Mouse (Mus musculus): Measurements from ENCODE around the gene Mpo.

Gene Mpo

GRCm38 (mm10) chr11:87758161-87758911 lies 35.0 kb upstream of the Mpo start:
- no peak for DNase-seq (ENCODE audit: low spot score)

DNA sequence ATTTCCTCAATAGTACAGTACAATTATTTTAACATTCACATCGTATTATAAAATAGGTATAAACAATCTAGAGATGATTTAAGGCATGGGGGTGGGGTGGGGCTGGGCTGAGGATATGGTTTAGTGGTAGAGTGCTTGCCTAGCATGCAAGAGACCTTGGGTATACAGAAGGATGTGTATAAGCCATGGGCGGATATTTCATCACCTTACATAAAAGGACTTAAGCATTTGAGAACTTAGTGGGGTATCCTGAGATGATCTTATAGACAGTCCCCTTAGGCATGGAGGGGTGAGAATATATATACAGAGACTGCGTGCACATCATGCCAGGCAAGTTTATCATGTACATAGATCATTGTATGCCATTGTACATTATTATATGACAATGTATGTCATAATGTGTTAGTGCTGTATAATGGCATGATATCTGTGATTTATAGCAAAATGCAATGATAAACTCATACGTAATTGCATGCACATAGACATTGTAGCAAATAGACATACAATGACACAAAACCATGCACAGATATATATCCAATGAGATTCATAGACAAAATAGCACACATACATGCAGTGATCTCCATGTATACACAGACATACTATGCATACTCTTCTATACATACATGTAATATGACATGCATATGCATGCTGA lies 34.3 kb upstream of the Mpo start:
- no peak for DNase-seq (ENCODE audit: low spot score)

DNA sequence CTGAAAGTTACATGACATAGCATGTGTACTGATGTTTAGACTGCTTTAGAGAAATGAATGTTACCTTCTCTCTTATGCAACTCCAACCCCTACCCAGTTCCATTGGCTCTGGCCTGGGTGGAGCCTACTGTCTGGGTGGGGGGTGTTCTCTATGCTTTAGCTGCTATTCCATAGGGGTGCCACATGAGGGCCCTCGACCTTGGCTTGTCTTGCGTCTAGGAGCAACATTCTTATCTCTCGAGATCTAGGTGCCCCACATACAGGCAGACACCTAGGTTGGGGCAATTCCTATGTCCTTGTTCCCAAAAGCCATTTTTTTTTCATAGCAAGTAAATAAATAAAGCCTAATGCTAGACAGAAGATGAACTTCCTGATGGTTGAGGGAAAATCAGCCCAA lies 33.8 kb upstream of the Mpo start:
- DNase-seq (ENCODE audit: low spot score), result no peak

DNA sequence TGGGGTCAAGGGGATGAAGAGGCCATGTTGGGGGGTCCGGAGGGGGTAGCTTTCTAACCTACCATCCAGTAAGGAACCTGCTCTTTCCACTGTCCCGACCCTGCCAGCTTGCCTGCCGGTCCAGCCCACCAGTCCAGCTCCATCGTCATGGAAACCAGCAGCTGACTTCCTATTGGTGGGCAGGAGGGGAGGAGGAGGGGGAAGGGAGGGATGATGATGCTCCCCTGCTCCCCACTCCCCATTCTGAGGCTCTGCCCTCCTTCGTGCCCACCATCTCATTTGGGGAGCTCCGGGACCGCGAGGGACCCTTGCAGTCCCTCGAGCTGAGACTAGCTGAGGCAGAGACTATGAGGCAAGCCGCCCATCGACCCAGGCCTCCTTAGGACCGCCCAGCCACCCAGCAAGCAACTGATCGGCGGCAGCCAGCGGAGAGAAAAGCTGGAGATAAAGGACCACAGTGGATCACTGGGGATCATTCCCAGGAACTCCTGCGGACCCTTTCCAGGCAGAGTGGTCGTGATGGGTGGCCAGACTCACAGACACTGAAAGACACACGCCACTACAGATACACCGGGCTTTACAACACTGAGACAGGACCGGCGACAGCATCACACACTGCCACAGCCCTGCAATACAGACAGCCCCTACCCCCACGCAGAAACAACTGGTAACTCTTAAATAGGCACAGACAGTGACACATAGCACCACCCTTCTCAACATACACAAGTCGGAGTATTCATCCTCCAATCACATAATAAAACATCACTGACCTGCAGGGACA lies 32.9 kb upstream of the Mpo start, which contains the start of gene Tspoap1:
Tspoap1 (plus strand) TSS at position 241 of the 781 bp plus-strand sequence.
- DNase-seq (ENCODE audit: low spot score), result no peak

DNA sequence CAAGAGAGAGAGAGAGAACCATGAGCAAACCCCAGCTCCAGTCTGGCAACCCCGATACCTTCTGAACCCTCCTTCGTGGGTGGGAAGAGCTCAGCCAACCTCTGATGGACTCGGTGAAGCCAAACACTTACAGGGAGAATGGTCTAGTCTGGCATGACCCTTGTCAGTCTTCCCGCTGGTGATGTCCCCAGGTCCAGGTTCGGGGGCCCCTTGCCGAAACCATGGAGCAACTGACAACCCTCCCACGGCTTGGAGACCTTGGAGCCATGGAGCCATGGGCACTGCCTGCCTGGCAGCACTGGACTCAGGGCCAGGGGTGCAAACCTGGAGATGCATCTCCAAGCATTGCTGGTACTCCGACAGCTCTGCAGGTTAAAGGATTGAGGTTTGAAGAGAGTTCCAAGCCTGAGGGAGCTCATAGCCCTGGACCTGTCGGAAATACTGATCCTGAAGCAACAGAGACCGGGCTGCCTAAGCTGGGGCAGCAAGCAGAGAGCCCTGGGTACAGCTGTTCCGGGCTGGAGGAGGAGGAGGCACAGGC lies 32.1 kb upstream of the Mpo start:
- DNase-seq (ENCODE audit: low spot score), result no peak

DNA sequence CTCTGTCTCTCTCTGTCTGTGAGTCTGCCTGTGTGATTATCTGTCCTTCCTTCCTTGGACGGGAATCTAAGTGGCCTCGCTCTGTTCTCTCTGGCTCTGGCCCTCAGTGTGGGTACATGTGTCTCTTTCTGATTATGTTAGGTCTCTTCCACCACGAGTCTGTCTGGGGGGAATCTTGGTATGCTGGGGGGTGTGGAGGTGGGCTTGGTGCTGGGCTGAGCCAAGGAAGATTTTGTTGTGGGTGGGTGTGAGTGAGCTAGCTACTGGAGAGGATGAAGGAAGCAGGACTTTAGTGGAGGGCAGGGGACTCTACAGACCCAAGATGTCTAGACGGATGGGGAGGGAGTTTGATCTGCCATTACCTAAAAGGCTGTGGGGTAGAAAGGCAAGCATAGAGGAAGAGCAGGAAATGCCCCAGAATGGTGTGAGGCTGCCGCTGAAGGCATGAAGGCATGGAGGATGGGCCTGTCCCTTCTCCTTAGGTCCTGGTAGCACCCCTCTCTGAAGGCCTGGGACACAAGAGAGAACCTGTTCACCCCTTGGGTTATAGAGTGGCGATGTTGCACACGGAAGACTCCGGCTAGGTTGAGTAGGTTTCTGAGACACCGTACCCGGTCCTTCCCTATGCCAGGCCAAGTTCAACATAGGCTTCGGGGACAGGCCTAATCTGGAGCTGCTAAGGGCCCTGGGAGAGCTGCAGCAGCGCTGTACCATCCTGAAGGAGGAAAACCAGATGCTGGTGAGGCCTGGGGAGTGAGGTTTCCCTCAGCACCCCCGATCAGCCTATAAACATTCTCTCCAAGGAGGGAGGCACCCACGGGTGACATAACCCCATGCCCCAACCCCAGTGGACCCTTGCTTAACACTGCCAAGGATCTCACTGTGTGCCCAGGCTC lies 31.3 kb upstream of the Mpo start:
- DNase-seq (ENCODE audit: low spot score), result no peak

DNA sequence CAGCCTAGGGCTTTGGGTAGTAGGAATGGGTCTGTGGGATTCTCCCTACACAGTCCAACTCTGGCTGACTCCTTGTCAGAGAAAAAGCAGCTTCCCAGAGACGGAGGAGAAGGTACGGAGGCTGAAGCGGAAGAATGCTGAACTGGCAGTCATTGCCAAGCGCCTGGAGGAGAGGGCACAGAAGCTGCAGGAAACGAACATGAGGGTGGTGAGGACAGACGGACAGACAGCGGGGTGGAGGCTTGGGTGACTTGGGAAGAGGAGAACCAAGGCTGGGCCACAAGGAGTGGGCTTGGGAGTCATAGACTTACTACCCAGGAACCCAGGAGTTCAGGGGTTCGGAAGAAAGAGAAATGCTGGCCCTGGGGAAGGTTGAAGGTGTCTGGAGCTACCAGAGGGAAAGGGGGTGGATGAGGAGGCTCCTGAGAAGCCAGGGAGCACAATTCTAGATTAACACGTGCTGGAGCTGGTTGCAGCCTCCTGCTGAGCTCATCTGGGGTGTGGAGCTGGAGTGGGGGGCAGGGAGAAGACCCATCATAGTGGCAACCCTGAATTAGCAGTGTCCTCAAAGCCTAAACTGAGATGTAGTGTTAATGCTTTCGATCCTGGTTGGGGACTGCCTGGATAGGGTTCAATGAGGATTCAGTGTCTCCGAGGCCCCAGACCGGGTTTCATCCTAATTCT lies 30.5 kb upstream of the Mpo start:
- no peak for DNase-seq (ENCODE audit: low spot score)

GRCm38 (mm10) chr11:87763511-87763987 lies 29.8 kb upstream of the Mpo start:
- no peak for DNase-seq (ENCODE audit: low spot score)

GRCm38 (mm10) chr11:87763988-87764876 lies 29.1 kb upstream of the Mpo start:
- no peak for DNase-seq (ENCODE audit: low spot score)

DNA sequence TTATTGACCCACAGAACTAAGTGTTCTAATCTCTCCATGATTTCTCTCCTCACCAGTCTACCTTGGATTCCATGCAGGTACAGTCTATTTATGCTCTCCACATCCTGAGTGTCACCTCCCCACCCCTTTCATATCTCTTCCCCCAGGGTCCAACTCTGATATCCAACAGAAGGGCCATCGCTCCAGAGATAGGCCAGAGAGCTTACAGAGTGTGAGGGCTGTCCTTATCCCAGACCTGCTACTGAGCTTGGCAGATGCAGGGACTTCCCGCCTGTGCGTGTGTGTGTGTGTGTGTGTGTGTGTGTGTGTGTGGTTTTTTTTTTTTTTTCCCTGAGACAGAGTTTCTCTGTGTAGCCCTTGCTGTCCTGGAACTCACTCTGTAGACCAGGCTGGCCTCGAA lies 24.6 kb upstream of the Mpo start:
- no peak for DNase-seq (ENCODE audit: low spot score)

DNA sequence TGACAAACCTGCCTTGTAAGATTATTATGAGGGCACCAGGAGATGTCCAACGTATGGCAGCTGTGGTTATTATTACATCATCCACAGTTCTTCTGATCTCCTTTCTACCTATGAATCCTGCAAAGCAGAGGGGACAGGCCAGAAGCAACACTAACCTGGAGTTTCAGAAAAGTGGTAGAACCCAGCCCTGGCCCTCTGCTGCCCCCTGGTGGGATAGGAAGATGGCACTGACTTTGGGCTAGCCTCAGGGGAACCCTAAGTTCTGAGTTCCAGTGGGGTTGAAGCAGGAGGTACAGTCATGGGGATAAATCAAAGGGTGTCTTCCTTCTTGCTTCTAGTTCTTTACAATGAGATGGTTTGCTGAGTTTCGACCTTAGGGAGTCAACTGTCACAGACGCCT lies 22.4 kb upstream of the Mpo start:
- no peak for DNase-seq (ENCODE audit: low spot score)

- no peak for DNase-seq (ENCODE audit: low spot score)
Measured at GRCm38 (mm10) chr11:87772354-87772753, 21.0 kb upstream of the Mpo start.

- DNase-seq (ENCODE audit: low spot score), result no peak
Measured at GRCm38 (mm10) chr11:87778100-87778765, 15.1 kb upstream of the Mpo start.

DNA sequence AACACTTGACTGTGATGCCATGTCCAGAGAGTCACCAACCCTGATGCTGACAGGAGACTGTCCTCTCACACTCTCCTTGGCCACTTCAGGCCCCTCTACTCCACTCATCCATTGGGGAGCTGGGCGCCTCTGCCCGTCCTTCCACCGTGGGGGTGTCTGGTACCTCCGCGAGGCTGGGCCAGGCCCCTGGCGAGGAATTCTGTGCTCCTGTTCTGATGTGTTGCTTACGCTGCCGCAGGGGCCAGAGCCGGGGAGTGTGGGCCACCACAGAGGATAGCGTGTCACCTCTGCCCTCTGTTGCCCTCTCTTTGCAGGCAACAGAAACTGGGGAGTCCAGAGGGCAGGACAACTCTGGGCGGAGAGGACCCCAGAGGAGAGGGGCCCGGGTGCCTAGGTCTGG lies 14.5 kb upstream of the Mpo start:
- no peak for DNase-seq (ENCODE audit: low spot score)

- no peak for DNase-seq (ENCODE audit: low spot score)
Measured at GRCm38 (mm10) chr11:87779392-87779791, 14.0 kb upstream of the Mpo start.

GRCm38 (mm10) chr11:87780130-87780529 lies 13.3 kb upstream of the Mpo start:
- no peak for DNase-seq (ENCODE audit: low spot score)

DNA sequence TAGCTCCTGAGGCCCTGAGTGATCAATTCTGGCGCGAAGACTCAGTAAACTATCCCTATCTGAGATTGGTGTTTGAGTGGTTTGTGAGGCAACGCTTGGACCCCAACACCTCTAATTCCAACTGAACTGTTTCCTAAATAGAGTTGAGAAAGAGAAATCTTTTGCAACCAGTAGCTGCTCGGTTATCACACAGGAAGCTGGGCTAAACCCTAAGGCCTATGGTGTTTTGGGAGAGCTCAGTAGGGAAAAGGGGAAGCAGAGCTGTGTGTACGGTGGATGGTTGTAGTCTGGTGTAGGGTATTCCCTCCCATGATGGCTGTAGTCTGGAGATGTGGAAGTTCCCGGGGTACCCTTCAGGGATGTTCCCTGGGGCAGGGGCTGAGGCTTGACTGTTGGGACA lies 3.3 kb upstream of the Mpo start:
- DNase-seq (ENCODE audit: low spot score), result no peak

DNA sequence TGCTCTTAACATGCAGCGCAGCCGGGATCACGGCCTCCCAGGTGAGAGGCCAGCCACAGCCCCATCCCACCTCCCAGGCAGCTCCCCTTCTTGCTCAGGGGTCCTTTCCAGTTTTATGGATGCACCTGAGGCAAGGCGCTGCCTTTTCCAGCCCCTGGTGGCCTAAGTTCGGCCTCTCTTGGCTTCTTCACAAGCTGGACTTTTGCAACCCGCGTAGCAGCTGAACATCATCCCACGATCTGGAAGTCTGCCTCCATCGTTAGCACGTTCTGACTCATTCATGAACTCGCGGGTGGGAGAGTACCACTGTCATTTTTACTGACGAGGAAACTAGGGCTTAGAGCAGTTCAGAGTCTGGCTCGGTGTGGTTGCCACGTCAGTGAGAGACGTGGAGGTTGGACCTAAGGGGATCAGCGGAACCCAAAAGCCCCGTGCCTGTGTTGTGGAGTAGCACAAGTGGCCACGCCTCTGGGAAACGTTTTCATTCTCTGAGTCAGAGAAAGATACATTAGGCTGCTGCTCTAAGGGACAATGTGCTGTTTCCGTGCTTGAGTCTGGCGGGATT lies 8.4 kb downstream of the Mpo start:
- no peak for DNase-seq (ENCODE audit: low spot score)

GRCm38 (mm10) chr11:87802621-87803020 lies 9.2 kb downstream of the Mpo start:
- DNase-seq (ENCODE audit: low spot score), result no peak
